Mouse (Mus musculus) left cerebral cortex, adult 2 months (tissue): ENCODE results near the gene Ammecr1. TPM values are rescaled to one million over a fixed set of nuclear protein-coding genes. Genes with fewer than 3 reads are reported as not detected.

Experiments used
- DNase-seq, 2 experiments: peaks; one replicate each; pipeline ENCODE4 v3.0.0; 2021 to 2022; ENCODE audit warnings: low spot score in 2 of 2, mixed read lengths in 1 of 2; ENCODE audit errors: extremely low spot score in 1 of 2
- H3K27ac ChIP-seq: fragments of 200-600 bp; 2 replicates; pipeline ENCODE4 v1.8.1; 2022
- H3K4me3 ChIP-seq: fragments of 200-600 bp; 2 replicates; pipeline ENCODE4 v1.8.1; 2022
- CTCF ChIP-seq: fragments of 200-600 bp; IDR thresholded peaks from 2 replicates; pipeline ENCODE4 v1.8.1; 2022; ENCODE audit warnings: antibody characterized with exemption, mild to moderate bottlenecking, moderate library complexity
- intact Hi-C: fragments of 180-260 bp; cut with DNase I; formaldehyde crosslinking; loops from one replicate; pipeline ENCODE4 v1.15.1; 2025
- total RNA-seq, 2 experiments: library from RNA; stranded (reverse); gene quantifications; 2 replicates each; pipeline ENCODE4 v1.2.3; 2021

Gene Ammecr1
- total RNA-seq, 2 experiments from 2014 or later, result 2.6 to 3.6 TPM

DNA sequence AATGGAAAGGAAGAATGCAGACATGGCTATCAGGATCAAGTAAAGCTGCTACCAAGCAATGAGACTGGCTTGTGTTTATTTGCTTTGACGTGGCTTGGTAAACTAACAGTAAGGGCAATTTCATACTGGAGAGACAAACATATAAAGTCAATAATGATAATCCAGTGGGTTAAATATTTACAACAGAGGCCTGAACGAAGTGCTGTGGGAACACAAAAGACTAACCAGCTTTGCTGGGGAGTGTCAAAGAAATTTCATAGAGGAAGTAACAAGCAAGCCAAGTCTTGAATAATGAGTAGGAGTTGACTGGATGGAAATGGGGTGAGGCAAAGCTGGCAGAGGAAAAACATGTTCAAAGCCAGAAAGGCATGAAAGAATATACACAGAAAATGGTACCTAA is 63.9 kb downstream of the Ammecr1 start:
- Histone ChIP-seq H3K27ac (no peak overlapping the region), H3K4me3 (no peak overlapping the region)
- intact Hi-C loops, result no loop called here
- no peak for DNase-seq
- TF ChIP-seq CTCF, result no peak

DNA sequence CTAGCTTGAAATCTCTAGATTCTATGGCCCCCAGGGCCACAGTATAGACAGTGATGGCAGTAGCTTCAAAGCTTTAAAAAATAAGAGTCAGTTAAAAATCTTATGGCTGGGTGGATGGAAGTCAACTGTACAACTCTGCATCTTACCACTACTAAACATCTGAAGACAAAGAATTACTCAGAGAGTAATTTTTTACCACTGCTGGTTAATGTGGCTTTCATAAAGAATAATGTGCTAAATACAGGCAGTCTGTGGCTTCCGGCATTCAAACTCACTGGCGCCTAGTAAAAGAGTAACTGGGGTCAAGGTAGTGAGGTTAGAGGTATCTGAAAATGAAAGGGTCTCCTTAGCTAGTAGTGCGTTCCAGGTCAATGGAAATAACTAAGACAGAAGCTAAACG is 64.6 kb downstream of the Ammecr1 start:
- intact Hi-C loops, result no loop called here
- H3K27ac ChIP-seq, result no peak overlapping the region
- no peak overlapping the region for H3K4me3 ChIP-seq
- TF ChIP-seq CTCF, result no peak
- DNase-seq, result no peak

DNA sequence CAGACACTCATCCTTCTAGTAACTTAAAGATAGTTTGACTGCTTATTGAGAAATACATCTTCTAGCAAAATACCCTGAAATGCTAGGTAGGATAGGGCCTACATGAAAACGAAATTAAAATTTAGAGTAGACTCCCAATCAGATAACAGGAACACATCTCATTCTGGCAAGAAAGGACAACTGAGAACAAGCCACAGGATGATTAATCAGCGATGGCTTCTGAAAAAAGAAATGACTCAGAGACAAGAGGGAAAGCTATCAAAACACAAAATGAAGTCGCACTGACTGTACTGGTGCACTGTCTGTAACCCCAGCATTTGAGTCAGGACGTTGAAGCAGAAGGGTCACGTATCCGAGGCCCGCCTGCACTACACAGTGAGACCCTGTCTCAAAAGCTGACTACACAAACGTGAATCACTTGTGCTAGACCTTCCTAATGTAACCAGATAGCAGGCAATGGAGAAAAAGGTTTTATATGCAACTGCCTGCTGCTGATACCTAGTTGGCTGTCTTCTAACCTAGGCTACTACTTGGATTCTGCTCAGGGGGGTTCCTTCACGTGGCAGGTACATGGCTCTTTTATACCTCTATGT is 68.1 kb downstream of the Ammecr1 start:
- Histone ChIP-seq H3K27ac (no peak overlapping the region), H3K4me3 (no peak overlapping the region)
- no peak for TF ChIP-seq CTCF
- intact Hi-C loops, result no loop called here
- DNase-seq, result no peak

DNA sequence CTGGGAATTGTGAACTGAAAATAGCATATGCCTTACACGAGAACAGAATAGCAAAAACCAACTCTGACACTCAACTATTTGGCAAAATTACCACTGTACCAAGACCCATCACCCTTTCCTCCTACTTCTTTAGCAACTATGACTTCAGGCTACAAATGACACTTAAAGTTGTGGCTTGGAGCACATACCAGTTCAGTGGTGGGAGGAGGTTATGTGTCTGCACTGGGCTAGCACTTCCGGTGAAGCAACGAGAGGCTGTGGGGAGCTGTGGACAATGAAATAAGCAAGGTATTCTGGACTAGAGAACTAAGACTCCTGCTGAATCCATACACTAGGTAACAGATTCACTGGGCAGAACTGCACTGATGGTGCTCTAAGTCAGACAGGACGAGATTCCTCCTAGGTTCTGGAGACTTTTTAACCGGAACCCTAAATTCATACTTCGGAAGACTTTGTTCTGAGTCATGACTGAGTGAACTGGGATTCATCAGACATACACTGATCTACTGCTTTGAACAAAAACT is 69.0 kb downstream of the Ammecr1 start:
- no peak for TF ChIP-seq CTCF
- intact Hi-C loops, result no loop called here
- Histone ChIP-seq H3K27ac (no peak overlapping the region), H3K4me3 (no peak overlapping the region)
- no peak for DNase-seq

DNA sequence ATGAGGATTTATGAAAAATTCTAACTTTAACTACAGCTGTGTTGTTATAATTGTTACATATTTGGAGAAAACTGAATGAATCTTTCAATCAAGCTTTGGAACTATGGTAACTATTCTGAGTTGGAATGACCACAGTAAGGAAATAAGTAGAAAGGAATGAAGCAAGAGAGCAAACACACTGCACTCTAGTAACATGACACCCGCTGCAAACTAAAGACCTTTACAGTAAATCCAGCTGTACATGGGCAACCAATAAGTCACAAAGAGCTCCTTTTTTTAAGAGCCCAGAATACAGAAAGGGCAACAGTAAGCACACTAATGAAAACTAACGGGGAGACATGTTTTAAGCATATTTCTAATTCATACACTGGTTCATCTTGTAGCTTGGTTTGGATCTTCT is 71.2 kb downstream of the Ammecr1 start:
- no peak for DNase-seq
- Histone ChIP-seq H3K27ac (no peak overlapping the region), H3K4me3 (no peak overlapping the region)
- intact Hi-C loops, result no loop called here
- no peak for TF ChIP-seq CTCF

DNA sequence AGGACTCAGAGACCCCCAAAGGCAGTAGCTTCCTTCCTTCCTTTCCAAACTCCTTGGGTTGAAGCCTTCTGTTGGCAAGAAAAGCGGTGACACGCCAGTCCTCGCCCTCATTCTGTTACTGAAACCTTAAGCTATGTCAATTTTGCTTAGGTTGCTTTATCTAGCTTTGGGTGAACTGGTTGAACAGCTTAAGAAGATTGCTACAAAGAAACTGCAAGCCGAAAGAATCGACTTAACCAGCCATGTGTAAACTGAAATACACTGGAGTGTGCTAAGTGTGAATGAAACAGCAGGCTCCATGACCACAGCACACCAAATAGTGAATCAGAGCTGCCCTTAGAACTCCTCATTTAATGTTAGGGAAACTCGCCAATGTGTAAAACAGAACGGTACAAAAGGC is 80.6 kb downstream of the Ammecr1 start:
- intact Hi-C loops, result no loop called here
- no peak for TF ChIP-seq CTCF
- no peak overlapping the region for H3K4me3 ChIP-seq
- H3K27ac ChIP-seq, result no peak overlapping the region
- DNase-seq, result no peak

DNA sequence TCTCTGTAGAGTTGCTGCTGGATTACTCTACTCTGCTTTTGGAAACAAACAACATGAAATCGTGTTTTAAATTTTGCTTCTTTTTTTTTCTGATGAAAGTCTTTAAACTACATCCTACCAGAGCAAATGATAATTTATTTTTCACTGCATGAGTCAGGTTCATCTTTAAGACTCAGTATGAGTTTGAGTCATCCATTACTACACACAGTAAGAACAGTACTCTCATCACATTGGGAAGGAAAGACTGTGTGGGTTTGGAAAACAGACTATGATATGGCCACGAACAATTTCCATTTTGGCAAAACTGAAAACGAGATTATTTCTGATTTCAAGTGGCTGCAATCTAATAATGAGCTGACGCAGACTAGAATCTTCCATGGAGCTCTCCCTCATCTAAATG is 82.9 kb downstream of the Ammecr1 start:
- Histone ChIP-seq H3K4me3 (no peak overlapping the region), H3K27ac (no peak overlapping the region)
- intact Hi-C loops, result no loop called here
- no peak for TF ChIP-seq CTCF
- no peak for DNase-seq

DNA sequence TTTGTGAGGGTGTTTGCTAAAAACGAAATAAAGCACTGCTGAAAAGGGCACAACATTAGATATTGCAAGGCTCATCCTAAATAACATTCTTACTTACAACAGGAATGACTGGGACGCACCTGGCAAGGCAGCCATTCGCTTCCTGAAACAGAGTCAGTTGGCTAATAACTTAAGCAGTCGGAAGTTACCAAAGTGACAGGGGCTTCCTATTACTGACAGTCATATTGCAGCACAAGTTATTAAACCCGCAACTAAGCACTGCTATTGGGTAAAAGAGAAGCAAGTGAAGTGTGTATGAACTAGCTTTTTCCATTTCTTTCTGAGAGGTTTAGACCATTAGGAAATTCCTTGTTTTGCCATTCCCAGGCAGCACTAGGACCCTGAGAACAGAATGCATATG is 84.3 kb downstream of the Ammecr1 start:
- Histone ChIP-seq H3K4me3 (no peak overlapping the region), H3K27ac (no peak overlapping the region)
- TF ChIP-seq CTCF, result no peak
- no peak for DNase-seq
- intact Hi-C loops, result no loop called here

DNA sequence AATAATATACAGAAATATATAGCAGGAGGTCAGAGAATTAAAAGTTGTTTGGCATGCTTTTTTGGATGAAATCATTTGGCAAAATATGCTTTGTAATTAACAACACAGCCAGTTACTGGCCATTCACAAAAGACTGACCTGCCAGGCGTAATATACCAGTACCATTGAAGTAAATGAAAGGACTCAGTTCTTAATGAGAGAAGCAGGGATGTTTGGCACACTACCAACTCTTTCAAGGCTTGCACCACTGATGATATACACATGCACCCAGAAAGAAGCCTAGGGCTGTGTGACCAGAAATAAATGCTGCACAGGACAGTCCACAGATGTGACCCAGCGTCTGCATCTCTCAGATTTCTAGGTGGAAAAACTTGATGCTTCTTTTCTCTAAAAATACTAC is 96.7 kb downstream of the Ammecr1 start:
- intact Hi-C loops, result no loop called here
- no peak for DNase-seq
- Histone ChIP-seq H3K27ac (no peak overlapping the region), H3K4me3 (no peak overlapping the region)
- TF ChIP-seq CTCF, result no peak

DNA sequence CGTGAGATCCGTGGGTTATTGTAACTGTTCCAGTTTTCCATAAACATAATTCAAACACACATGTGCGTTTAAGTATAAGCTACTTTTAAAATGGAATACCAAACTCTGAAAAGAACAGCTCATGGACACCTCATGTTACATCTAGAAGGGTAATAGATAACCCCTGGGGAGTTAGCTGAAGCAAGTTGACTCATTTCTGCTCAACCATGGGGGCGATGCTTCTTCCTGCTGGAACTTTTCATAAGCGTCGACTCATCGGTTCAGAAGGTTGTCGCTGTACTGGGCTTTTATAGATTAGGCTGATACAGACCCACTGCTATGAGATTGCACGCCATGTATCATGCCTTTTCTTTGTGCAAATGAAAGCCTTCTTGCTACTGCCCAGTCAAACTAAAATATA is 118.5 kb downstream of the Ammecr1 start:
- TF ChIP-seq CTCF, result no peak
- Histone ChIP-seq H3K4me3 (no peak overlapping the region), H3K27ac (no peak overlapping the region)
- DNase-seq, result no peak
- intact Hi-C loops, result no loop called here

DNA sequence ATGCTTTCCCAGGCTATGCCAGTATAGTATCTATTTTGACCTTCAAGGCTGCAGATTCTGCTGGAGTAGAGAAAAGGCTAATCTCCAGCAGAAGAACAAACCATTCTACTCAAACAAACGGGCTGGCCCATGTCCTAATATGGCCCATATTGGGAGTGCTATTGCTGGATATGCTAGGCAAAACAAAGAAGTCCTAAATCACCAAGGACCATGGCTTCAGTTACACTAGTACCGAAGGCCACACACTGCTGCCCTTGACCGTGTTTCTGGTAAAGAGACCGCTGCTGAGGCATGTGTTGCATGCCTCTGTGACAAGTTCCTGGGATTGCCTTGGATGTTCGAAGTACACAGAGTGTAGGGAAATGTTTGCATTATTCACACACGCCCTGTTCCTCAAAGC is 120.3 kb downstream of the Ammecr1 start:
- H3K27ac ChIP-seq, result no peak overlapping the region
- intact Hi-C loops, result no loop called here
- TF ChIP-seq CTCF, result no peak
- no peak for DNase-seq
- H3K4me3 ChIP-seq, result no peak overlapping the region

DNA sequence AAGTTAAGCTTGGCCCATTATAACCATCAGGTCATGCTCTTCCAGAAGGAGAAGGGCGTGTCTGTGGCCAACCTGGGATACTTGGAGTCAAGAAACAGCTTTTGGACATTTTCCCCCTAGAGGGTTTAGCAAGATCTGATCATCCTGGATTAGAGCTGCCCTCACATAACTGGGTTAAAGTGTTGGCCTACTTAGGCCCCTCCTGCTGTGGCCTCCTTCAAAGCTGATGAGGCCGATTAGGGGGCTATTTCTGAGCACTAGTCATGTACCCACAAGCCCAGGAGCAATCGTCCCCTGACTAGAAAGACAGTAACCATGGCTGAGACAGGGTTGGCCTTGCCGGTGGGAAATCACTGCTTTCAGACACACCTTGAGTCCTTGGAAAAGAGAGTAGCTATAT is 124.6 kb downstream of the Ammecr1 start:
- H3K27ac ChIP-seq, result no peak overlapping the region
- intact Hi-C loops, result no loop called here
- H3K4me3 ChIP-seq, result no peak overlapping the region
- no peak for DNase-seq
- TF ChIP-seq CTCF, result no peak

DNA sequence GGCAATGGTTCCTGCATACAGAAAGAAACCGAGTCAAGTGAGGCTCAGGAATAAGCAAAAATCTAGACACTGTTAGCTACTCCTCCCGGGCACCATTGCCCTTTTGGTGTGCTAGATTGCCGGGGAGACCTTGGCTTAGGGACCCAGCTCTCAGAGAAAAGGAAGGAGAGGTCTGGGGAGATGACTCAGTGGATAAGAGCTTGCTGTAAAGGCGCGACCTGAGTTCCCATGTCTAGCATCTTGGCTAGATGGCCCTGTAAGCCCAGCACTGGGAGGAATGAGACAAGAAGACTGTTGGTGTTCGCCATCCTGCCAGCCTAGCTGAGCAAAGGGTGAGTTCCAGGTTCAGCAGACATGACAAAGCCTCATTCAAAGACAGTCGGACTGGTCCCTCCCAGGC is 127.1 kb downstream of the Ammecr1 start:
- Histone ChIP-seq H3K27ac (no peak overlapping the region), H3K4me3 (no peak overlapping the region)
- no peak for DNase-seq
- no peak for TF ChIP-seq CTCF
- intact Hi-C loops, result no loop called here

DNA sequence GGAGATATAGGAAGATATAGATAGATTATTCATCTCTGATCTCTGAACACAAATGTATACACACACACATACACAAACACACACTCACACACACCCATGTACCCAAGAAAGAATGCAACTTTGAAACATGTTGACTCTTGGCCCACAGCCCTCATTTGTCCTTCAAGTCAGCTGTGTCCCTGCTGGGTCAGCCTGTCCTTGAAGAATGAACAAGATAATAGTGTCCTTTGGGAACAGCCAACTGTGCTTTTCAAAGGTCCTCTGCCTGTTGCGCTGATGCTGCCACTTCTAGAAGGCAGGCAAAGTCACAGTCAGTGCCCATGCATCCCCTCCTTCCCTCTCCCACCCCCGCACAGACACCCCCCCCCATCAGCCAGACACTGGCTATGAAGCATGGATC is 127.7 kb downstream of the Ammecr1 start:
- no peak for DNase-seq
- no peak for TF ChIP-seq CTCF
- no peak overlapping the region for H3K4me3 ChIP-seq
- no peak overlapping the region for H3K27ac ChIP-seq
- intact Hi-C loops, result no loop called here
